Mouse (Mus musculus): Measurements from ENCODE around the gene Nolc1.

The Nolc1 gene

DNA sequence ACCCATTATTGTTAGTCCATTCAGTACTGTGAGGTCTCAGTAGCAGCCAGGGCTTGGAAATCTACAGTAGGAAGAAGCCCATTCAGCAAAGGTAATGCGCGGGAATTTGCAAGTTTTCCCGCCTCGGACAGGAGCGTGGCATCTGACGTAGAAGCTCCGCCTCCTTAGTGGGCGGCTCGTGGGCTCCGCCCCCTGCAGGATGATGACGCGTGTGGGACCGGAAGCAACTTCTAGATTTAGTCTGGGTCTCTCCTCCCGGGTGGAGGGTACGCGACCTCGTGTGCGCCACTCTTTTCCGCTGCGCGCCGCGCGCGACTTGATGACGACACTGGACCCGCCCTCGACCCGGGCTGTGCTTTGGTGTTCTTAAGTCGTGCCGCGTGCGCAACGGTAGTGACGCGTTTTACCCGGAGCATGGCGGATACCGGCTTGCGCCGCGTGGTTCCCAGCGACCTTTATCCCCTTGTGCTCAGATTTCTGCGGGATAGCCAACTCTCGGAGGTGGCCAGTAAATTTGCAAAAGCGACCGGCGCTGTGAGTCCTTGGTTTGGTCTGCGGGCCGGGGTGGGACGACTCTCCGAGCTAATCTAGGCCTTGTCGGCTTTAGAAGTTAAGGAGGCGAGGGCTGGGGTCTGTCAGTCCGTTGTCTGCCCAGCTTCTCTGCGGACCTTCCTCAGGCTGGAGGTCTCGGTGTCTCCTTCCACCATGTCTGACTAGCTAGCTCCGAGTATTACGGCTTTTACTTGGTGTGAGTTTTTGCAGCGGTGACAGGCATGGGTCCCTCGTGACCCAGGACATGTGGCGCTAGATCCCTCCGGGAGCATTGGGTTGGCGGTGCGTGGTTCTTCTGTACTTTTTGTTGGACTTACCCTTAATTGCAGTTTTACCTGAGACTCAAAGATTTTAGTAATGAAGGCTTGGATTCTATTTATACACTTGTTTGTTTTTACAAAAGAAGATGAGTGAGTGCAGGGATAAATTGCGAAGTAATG, at the start of gene Nolc1:
TSS of gene Nolc1 (plus strand) at position 248 of the 992 bp plus-strand sequence.
- DNase-seq: peak; percentile 99

DNA sequence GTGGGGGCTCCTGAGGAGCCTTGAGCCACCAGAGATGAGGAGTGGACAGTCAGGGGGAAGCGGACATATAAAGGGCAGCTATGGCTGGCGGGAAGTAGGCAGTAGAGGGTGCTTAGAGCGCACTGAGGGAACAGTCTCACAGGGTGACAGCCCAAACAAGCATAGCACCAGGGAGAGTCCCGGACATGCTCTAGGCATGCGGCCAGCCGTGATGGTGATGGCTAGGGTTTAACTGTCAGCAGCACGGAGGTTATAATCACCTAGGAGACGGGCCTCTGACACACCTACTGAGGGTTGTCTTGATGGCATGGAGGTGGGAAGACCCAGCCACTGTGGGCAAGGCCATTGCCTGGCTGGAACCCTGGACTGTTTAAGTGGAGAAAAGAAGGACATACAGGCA, 49.1 kb upstream of the Nolc1 start:
- DNase-seq: no peak

DNA sequence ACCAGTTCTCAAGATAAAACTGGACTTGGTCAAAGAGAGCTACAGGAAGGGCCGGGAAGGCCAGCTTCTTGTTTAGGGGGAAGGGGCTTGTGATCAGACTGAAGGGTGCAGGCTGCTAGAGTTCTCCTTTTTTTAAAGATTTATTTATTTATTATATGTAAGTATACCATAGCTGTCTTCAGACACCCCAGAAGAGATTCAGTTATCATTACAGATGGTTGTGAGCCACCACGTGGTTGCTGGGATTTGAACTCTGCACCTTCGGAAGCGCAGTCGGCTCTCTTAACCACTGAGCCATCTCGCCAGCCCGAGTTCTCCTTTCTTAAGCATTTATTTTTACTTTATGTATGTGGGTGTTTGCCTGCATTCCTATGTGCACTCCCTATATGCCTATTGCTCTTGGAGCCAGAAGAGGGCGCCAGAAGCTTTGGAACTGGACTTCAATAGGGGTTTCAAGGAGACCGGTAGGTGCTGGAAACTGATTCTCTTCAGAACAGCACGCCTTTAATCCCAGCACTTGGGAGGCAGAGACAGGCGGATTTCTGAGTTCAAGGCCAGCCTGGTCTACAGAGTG, 46.8 kb upstream of the Nolc1 start:
- peak in 1 of 2 experiments; percentile 29 for DNase-seq

DNA sequence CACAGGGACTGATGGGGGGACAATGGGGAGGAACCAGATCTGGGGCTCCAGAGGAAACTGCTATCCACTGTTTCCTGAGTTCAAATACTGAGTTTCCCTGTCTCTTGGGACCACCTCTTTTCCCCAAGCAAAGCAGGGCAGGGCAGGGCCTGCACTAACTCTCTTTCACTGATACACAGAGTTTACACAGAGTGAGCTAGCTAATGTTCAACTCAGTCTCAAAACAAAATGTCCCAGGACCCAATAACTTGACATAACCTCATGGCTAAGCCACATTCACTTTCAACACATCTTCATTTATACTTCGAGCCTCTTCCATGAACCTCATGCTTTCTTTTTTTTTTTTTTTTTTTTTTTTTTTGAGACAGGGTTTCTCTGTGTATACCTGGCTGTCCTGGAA, 46.0 kb upstream of the Nolc1 start:
- DNase-seq: peak in 1 of 2 experiments; percentile 17

DNA sequence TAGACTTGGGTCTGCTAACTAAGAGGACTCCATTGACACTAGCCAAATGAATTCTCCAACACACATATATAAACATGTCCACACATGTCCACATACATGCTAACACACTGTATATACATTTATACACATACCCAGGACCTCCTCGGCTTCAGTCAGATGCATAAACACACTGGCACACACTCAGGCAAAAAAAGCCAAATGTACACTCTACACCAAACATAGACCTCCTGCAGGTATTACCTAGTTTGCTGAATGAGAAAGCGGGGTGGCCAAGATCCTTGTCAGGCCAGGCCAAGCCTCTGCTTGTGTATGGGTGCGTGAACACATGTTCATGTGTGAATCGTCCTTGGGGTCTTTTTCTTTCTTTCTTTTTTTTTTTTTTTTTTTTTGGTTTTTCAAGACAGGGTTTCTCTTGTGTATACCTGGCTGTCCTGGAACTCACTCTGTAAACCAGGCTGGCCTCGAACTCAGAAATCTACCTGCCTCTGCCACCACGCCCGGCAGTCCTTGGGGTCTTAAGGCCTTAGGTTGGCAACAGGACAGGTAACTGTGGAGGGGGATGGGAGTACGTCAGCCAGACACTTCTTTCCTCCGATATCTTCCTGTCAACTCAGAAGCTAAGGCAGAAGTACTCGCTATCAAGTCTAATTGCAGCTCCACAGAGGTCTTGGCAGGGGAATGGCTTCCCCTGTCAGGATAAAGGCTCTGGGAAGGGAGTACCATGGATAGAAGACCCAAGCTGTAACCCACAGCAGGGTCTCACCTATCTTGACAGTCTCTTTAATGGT, 45.3 kb upstream of the Nolc1 start:
- no peak for DNase-seq

DNA sequence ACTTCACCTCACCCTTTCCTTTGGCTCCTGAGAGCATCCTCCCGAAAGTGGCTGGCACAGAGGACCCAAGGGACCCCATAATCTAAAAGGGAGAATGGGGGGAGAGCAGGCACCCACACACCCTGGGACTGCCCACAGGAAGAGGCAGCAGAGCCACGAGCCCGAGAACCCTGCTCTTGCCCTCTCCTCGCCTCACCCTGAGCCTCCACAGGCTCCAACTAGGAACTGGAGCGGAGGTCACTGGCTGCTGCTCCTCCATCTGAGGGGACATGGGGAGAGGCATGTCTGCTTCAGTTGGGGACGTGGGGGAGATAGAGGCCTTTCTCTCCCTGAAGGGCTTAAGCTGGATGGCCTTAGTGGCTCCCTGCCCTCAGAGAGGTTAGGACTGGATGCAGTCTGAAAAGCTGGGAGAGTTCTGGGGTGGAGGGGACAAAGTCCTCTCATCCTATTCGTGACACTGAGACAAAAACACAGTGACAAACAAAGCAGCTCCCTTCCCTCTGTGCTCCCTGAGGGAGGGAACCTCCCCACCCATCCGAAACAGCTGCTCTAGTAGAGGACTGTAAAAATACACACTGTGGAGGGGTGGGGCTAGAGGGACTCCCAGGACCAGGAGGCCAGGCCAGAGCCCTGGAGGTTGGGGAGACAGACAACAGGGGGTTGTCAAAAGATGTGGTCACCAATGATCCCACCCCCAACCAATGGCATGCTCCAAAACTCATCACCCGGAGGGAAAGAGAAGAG, 43.8 kb upstream of the Nolc1 start:
- DNase-seq: no peak

DNA sequence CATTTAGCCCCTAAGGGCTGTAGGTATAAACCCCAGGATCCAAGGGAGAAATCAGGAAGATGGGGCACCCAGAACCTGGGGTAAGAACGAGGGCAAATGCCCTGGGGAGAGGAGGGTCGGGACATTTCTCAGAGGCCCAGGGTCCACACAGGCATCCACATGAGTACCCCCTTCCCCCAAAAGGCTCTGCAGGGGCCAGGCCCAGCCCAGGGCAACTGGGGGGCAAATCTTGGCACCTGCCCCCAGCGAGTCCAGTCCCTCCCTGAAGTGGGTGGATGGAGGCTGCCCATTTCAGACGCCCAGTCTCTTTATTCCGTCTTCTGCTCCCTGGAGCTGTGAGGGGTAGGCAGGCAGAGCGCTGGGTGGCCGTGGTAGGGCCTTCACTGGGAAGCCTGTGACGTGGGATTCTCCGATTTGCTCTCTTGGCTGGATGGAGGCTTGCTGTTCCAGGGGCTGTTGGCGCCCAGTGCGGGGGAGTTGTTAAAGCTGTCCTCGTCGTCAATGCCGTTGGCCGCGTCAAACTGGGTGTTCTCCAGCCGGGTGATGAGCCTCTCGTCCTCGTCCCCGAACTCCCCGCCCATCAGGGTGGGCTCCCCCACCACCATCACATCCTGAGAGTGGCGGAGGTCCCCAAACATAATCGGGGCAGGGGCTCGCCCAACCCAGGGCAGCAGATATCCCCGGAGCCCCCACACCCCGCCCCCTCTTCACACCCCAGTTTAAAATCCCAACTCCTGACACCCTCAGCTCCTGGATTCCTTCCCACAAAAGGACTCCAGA, 42.7 kb upstream of the Nolc1 start:
- DNase-seq: no peak

DNA sequence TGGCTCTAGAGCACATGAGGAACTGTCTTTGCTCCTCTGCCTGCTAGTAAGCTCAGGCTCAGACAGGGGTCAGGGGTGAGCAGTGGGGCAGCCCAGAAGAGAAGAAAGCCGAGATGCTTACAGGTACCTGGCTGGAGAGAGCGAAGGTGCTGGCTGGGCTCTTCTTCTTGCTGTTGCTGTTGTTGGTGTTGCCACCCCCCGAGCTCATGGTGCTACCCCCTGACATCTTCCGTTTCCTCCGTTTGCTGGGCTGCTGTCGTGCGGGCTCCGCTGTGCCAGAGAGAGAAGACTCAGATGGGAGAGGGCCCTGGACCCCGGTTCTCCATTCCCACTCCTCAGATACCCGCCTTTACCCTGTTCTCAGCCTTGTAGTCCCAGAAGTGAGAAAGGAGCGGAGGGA, 41.8 kb upstream of the Nolc1 start:
- DNase-seq: no peak

DNA sequence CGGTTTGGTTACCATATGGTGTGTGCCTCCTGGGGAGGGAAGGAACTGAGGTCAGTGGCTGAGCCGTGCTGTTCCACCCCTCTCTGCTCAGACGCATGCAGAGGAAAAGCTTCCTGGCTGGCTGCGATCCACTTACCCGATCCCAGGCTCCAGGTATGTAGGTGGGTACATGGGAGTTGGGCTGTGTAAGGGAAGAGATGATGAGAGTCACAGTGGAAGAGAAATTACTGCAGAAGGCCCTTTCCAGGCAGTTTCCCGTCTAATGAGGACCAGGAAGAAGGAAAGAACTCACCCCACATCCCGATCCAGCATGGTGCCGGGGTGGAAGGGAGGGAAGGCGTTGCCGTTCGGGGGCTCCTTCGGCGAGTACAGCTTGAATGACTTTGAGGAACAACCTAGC, 39.7 kb upstream of the Nolc1 start:
- peak in 1 of 2 experiments; percentile 24 for DNase-seq

DNA sequence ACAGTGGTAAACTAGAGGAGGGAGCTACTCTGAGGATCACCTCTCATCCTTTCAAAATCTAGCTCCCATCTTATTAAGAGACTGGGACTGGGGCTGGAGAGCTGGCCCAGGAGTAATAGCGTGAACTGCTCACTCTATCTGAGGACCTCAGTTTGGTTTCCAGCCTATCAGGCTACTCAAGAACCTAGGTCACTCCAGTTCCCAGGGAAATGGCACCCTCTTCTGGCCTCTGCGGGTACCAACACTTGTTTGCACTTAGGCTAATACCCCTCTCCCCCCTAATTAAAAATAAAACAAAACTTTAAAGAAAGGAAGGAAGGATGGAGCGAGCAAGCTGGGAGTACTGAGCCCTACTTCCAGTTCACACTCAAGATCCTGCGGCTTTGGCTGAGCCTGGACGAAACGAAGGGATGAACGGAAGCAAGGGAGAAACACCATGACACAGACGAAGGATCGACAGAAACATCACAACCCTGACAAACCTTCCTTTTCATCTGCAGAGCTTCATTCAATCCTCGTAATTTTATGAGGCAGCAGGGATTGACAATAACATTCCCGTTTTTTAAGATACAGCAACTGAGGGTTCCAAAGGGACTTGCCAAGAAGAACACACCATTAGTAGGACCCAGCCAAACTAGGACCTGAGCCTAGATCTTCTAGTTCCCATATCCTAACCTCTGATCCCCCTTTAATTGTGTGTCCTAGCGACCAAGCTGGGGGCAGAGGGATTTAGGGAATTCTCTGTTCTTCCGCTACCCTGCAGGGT, 39.0 kb upstream of the Nolc1 start:
- peak in 1 of 2 experiments; percentile 35 for DNase-seq

DNA sequence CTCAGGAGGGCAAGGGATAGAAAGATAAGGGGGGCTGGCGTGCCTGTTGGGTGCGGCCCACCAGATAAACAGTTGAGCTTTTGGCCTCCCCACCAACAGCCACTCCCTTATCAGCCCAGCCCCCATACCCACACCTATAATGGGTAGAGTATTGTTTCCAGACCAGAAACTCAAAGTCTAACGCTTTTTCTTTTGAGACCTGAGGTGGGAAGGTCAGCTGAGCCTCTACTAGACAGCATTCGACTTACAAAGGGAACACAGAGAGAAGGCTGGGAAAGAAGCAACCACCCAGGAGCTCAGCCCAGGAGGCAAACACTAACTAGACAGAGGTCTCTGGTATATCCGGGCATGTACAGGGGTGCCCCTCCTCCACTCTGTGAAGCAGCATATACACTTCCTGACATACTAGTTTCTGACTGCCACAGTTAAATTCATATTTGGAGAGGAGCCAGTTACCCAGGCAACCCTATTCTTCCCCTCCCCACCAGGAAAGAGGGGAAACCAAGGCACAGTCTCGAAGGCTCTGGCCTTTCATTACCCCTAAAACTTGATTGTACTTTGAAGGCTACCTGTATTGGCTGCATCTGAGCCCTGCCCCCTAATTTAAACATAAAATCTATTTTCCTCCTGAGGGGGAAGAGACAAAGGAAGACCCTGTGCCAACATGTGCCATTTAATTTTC, 38.3 kb upstream of the Nolc1 start:
- peak in 1 of 2 experiments; percentile 22 for DNase-seq

DNA sequence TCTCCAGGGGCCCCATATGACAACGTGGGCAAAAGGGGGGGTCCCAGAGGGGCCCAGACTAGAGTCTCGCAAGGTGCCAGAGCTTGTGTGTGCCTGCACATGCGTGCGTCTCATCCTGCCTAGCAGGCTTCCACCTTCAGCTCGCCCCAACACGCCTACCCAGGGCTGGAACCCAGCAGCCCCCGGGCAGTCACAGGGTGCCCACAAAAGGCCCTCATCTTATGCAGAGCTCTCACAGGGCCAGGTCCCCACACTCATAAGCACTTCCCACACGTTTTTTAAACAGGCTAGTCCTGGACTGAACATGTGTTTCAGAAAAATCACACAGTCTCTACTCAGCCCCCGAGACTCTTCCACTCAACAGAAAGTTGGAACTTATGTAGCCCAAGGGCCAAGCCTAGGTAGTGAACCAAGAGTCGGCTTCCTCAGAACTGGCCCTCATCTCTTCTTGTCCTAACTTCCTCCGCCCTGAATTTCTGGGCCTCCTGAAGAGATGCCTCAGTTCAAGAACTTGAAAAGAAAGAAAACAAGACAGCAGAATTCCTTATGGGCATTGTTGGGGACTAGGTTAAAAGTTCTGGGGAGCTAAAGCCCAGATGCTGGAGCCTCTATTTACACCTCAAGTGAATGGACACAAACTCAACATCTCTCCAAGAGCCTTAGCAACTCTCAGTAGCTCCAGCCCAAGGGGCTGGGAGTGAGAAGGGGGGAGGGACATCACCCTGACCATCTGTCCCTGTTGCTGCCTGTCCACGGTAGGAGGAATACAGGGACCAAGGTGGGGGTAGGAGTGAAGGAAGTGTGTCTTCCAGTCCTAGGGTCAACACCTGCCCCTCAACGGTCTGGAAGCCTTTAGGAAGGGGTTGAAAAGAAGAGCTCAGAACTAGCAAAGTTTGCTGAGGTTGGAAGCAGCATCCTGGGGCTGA, 37.5 kb upstream of the Nolc1 start:
- DNase-seq: peak in 1 of 2 experiments; percentile 46

DNA sequence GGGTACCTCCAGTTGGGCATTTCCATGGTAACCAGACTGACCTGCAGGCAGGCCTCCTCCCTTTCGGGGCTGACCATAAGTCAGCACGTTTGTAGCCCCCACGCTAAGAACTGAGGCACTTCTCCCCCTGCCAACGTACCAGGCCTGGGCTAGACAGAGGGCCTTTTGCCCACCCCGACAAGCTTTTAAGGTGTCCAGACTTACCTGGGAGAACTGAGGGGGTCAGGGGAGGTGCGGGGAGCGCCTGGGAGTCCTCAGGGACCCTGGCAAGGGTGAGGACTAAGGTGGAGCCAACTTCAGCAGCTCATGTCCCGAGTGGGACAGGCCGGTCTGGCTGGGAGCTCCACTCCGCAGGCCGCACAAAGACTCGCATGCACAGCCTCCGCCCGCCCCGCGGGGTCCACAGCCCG, 36.8 kb upstream of the Nolc1 start:
- DNase-seq: no peak

DNA sequence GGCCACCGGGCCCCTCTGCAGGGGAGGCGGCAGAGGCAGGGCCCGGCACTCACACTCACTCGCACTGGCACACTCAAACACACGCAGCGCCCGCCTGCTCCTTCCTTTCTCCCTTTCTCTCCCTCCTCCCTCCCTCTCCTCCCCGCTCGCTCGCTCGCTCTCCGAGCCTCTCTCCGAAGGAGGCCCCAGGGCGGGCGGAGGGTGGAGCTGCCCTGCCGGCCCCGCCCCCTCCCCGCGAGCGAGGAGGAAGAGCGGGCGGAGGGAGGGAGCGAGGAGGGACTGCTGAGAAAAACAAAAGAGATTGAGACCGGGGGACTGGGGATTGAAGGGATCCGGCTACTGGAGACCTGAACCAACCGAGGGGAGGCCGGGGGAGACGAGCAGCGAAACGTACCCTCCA, 36.2 kb upstream of the Nolc1 start:
- peak; percentile 90 to 95 for DNase-seq

DNA sequence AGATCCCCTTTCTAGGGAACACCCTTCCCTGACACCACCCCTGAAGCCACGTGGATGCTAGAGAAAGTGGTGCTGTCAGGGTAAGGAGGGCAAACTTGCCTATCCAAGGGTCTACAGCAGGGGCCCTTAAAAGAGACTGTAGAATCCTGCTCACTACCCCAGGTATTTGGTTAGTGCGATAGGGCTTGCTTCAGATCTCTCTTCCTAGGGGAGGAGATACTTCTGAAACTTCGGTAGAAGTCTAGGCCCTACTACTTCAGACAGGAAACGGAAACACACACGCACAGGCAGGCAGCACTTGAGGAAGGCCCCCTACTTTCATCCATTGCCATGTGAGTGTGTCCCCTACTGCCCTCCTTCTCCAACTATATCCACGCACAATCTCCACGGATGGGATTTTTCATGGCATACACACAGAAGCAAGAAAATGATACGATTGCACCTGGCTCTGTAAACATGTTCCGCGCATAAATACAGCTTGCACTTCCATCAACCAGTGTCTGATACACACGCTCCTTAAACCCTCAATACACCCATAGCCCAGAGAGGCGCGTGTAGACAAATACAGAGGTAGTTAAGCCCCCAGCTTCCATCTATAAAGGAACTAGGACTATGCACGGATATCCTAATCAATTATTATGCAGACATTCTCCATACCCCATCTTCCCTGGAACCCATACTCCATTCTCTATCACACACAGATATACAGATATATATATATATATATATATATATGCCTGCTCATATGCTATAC, 35.3 kb upstream of the Nolc1 start:
- no peak for DNase-seq

DNA sequence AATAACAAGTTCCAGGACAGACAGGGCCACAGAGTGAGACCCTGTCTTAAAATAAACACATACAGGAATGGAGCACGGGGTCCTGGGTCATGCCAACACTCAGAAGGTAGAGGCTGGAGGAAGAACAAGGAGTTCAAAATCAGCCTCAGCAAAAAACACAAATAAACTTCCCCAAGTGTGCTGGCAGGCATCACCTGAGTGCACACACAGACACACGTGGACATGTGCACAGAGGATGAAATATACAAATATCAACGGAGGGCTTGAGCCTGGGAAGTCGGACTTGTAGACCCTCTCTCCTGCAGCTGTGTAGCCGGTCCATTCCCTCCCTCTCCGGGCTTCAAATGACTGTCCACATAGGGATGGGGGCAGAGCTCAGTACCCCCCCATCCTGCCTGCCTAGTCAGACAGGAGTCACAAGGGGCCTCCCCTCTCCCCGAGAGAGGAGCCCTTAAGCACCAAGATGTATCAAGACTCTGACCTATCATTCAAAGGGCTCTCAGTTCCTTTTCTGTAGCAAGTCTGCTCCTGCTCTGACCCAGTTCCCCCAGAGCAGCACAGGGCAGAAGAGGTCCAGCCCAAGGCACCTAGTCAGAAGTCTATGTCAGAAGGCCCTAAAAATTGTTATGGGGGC, 34.2 kb upstream of the Nolc1 start:
- no peak for DNase-seq

DNA sequence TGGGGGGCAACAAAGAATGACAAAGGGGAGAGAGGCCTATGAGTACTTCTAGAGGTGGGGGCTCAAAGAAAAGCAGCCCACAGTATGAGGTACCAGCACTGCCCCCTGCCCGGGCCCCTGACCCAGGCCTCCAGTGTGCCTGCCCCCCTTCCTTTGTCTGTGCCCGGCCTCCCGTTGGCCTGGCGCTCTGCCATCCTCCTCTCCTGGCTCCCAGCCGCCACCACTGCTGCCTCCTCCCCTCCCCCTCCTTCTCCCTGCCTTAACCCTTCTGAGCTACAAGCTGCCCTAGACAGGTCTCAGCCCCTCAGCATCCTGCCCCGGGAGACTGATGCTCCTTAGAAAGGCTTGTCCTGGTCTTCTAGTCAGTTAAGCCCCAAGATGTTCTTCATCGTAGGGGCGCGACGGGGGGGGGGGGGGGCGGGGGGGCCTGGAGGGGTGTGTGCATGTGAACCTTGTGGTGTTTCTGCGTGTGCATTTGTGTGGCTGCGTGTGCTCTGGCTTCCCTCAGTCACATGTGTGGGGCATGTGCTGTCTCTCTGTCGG, 33.7 kb upstream of the Nolc1 start:
- peak; percentile 96 for DNase-seq

Data from kidney, postnatal 25 days (tissue).